Mouse (Mus musculus): ENCODE data around the gene Kcnk7.

Kcnk7 gene

GRCm38 (mm10) chr19:5710068-5710467, 5.9 kb downstream of the Kcnk7 start:
- H3K36me3 ChIP-seq (ENCODE audit: control insufficient read depth, insufficient read depth, low read length, poor library complexity, severe bottlenecking) = peaks cover 14% of the 10 kb centered on the region
- no peak for DNase-seq (ENCODE audit: low read depth, low spot score)
- H3K27me3 ChIP-seq (ENCODE audit: control insufficient read depth, insufficient read depth, low read length, poor library complexity, severe bottlenecking) = no peaks in the 10 kb centered on the region

GRCm38 (mm10) chr19:5710581-5710980, 6.4 kb downstream of the Kcnk7 start:
- no peaks in the 10 kb centered on the region for H3K27me3 ChIP-seq (ENCODE audit: control insufficient read depth, insufficient read depth, low read length, poor library complexity, severe bottlenecking)
- DNase-seq (ENCODE audit: low read depth, low spot score) = no peak
- H3K36me3 ChIP-seq (ENCODE audit: control insufficient read depth, insufficient read depth, low read length, poor library complexity, severe bottlenecking) = peaks cover 16% of the 10 kb centered on the region

- H3K27me3 ChIP-seq (ENCODE audit: control insufficient read depth, insufficient read depth, low read length, poor library complexity, severe bottlenecking) = no peaks in the 10 kb centered on the region
- DNase-seq (ENCODE audit: low read depth, low spot score) = peak; percentile 78
- peaks cover 17% of the 10 kb centered on the region for H3K36me3 ChIP-seq (ENCODE audit: control insufficient read depth, insufficient read depth, low read length, poor library complexity, severe bottlenecking)
Measured at GRCm38 (mm10) chr19:5711218-5711617, 7.1 kb downstream of the Kcnk7 start.

GRCm38 (mm10) chr19:5711907-5712460, 7.8 kb downstream of the Kcnk7 start:
- Histone ChIP-seq H3K36me3 (ENCODE audit: control insufficient read depth, insufficient read depth, low read length, poor library complexity, severe bottlenecking) (peaks cover 17% of the 10 kb centered on the region), H3K27me3 (ENCODE audit: control insufficient read depth, insufficient read depth, low read length, poor library complexity, severe bottlenecking) (no peaks in the 10 kb centered on the region)
- DNase-seq (ENCODE audit: low read depth, low spot score) = peak; percentile 60

- DNase-seq (ENCODE audit: low read depth, low spot score) = no peak
- Histone ChIP-seq H3K36me3 (ENCODE audit: control insufficient read depth, insufficient read depth, low read length, poor library complexity, severe bottlenecking) (peaks cover 15% of the 10 kb centered on the region), H3K27me3 (ENCODE audit: control insufficient read depth, insufficient read depth, low read length, poor library complexity, severe bottlenecking) (no peaks in the 10 kb centered on the region)
Measured at GRCm38 (mm10) chr19:5713255-5713654, 9.1 kb downstream of the Kcnk7 start.

- DNase-seq (ENCODE audit: low read depth, low spot score) = no peak
- Histone ChIP-seq H3K27me3 (ENCODE audit: control insufficient read depth, insufficient read depth, low read length, poor library complexity, severe bottlenecking) (no peaks in the 10 kb centered on the region), H3K36me3 (ENCODE audit: control insufficient read depth, insufficient read depth, low read length, poor library complexity, severe bottlenecking) (peaks cover 11% of the 10 kb centered on the region)
Measured at GRCm38 (mm10) chr19:5713730-5714129, 9.6 kb downstream of the Kcnk7 start.

GRCm38 (mm10) chr19:5715793-5716688, 11.9 kb downstream of the Kcnk7 start:
- Histone ChIP-seq H3K36me3 (ENCODE audit: control insufficient read depth, insufficient read depth, low read length, poor library complexity, severe bottlenecking) (peaks cover 6% of the 10 kb centered on the region), H3K27me3 (ENCODE audit: control insufficient read depth, insufficient read depth, low read length, poor library complexity, severe bottlenecking) (no peaks in the 10 kb centered on the region)
- peak; percentile 22 for DNase-seq (ENCODE audit: low read depth, low spot score)

GRCm38 (mm10) chr19:5716955-5717354, 12.8 kb downstream of the Kcnk7 start:
- Histone ChIP-seq H3K27me3 (ENCODE audit: control insufficient read depth, insufficient read depth, low read length, poor library complexity, severe bottlenecking) (no peaks in the 10 kb centered on the region), H3K36me3 (ENCODE audit: control insufficient read depth, insufficient read depth, low read length, poor library complexity, severe bottlenecking) (peaks cover 13% of the 10 kb centered on the region)
- DNase-seq (ENCODE audit: low read depth, low spot score) = no peak

GRCm38 (mm10) chr19:5721233-5721632, 17.1 kb downstream of the Kcnk7 start:
- peaks cover 10% of the 10 kb centered on the region for H3K36me3 ChIP-seq (ENCODE audit: control insufficient read depth, insufficient read depth, low read length, poor library complexity, severe bottlenecking)
- H3K27me3 ChIP-seq (ENCODE audit: control insufficient read depth, insufficient read depth, low read length, poor library complexity, severe bottlenecking) = no peaks in the 10 kb centered on the region
- no peak for DNase-seq (ENCODE audit: low read depth, low spot score)

GRCm38 (mm10) chr19:5722848-5723425, 18.8 kb downstream of the Kcnk7 start:
- no peaks in the 10 kb centered on the region for H3K27me3 ChIP-seq (ENCODE audit: control insufficient read depth, insufficient read depth, low read length, poor library complexity, severe bottlenecking)
- H3K36me3 ChIP-seq (ENCODE audit: control insufficient read depth, insufficient read depth, low read length, poor library complexity, severe bottlenecking) = peaks cover 10% of the 10 kb centered on the region
- no peak for DNase-seq (ENCODE audit: low read depth, low spot score)

- no peak for DNase-seq (ENCODE audit: low read depth, low spot score)
Measured at GRCm38 (mm10) chr19:5723934-5724548, 19.9 kb downstream of the Kcnk7 start.

GRCm38 (mm10) chr19:5724549-5724941, 20.4 kb downstream of the Kcnk7 start:
- peak; percentile 67 for DNase-seq (ENCODE audit: low read depth, low spot score)
- Histone ChIP-seq H3K36me3 (ENCODE audit: control insufficient read depth, insufficient read depth, low read length, poor library complexity, severe bottlenecking) (peaks cover 10% of the 10 kb centered on the region), H3K27me3 (ENCODE audit: control insufficient read depth, insufficient read depth, low read length, poor library complexity, severe bottlenecking) (no peaks in the 10 kb centered on the region)

More at GRCm38 (mm10) chr19:5723934-5724548, 19.9 kb downstream of the Kcnk7 start:
- Histone ChIP-seq H3K27me3 (ENCODE audit: control insufficient read depth, insufficient read depth, low read length, poor library complexity, severe bottlenecking) (no peaks in the 10 kb centered on the region), H3K36me3 (ENCODE audit: control insufficient read depth, insufficient read depth, low read length, poor library complexity, severe bottlenecking) (peaks cover 10% of the 10 kb centered on the region)

- H3K36me3 ChIP-seq (ENCODE audit: control insufficient read depth, insufficient read depth, low read length, poor library complexity, severe bottlenecking) = peaks cover 8% of the 10 kb centered on the region
- no peaks in the 10 kb centered on the region for H3K27me3 ChIP-seq (ENCODE audit: control insufficient read depth, insufficient read depth, low read length, poor library complexity, severe bottlenecking)
- peak; percentile 27 for DNase-seq (ENCODE audit: low read depth, low spot score)
Measured at GRCm38 (mm10) chr19:5725029-5725707, 21.0 kb downstream of the Kcnk7 start.

GRCm38 (mm10) chr19:5725767-5726515, 21.8 kb downstream of the Kcnk7 start, which contains the start of gene Ehbp1l1:
TSS of gene Ehbp1l1 (minus strand) at chr19:5726317.
- peak; percentile 76 for DNase-seq (ENCODE audit: low read depth, low spot score)
- H3K27me3 ChIP-seq (ENCODE audit: control insufficient read depth, insufficient read depth, low read length, poor library complexity, severe bottlenecking) = no peaks in the 10 kb centered on the region
- H3K36me3 ChIP-seq (ENCODE audit: control insufficient read depth, insufficient read depth, low read length, poor library complexity, severe bottlenecking) = peaks cover 7% of the 10 kb centered on the region; the same call in 1 of the 2 replicates

All from splenic B cell, adult 2 months (primary cell).